7 mouse cellular contexts compared by ENCODE assay signal in the genomic region with DNA sequence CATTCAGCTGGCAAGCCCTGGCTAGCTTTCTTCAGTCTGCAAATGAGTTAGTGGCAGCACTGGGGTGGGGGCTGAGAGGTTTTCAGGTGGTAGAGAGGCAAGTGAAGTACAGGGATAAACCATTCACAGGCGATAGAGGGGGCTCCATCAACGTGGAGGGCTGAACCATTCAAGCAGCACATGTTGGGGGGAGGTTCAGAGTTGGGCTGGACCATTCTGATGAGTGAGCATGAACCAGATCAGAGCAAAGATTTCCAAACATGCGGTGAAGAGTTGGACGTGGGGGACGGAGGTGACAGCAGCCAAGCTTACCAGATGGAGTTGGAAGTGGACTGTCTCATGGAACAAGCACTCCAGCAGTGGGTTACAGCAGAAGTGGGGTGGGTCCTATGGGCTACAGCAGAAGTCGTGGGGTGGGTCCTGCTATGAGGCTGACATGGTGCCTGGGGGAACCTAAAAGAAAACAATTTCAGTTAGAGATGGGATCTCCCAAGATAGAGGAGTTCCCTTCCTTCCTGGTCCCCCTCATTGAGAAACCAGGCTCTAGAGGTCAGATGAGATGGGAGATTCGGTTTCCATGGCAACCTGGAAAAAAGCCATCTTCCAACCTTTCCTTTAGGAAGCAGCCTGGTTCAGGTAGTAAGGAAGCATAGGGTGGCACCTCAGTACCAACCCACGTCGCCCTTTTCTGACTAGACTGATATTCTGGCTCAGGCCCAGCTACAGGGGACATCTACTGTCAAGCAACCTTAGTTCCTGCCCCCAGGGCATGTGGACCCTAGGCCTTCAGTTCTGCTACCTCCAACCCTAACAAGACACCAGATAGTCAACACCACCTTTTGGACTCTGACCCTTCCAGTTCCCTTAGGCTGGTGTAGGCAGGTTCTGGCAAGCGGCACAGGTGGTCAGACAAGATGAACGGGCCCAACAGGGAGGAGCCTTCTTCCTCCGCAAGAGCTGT. TPM values are rescaled to one million over a fixed set of nuclear protein-coding genes. Genes with fewer than 3 reads are reported as not detected.
A peak's percentile ranks its signal among the peaks of the same experiment; 100 is the strongest.
DNase-seq lines count a peak whose midpoint lies in the region; ATAC-seq and TF ChIP-seq lines count a peak whose summit lies in the region.

A gene (minus strand): TSS at position 455 of the 961 bp plus-strand sequence.

- peak within 1 kb of the TSS; percentile 98 for H3K9ac ChIP-seq in embryonic facial prominence, embryonic 12.5 days
- H3K9ac ChIP-seq in heart, embryonic 14.5 days (ENCODE audit: low read length): peak within 1 kb of the TSS; percentile 97
- peak within 1 kb of the TSS; percentile 90; the same call in 1 of the 2 replicates for H3K9ac ChIP-seq in kidney, postnatal 0 days (ENCODE audit: low read depth, low read length)
- H3K9ac ChIP-seq in liver, embryonic 15.5 days: no peak within 1 kb of the TSS

- no peak for ATAC-seq in CD4-positive, CD25-positive, alpha-beta regulatory T cell, adult 4 months
- no peak for ATAC-seq in activated CD4-positive, CD25-positive, alpha-beta regulatory T cell, adult 4 months
- ATAC-seq in embryonic facial prominence, embryonic 12.5 days (ENCODE audit: insufficient number of reproducible peaks, insufficient read depth, low FRiP score, low TSS enrichment): no peak
- no peak for ATAC-seq in heart, embryonic 14.5 days (ENCODE audit: insufficient number of reproducible peaks, insufficient read depth, low FRiP score, low read depth)
- no peak for ATAC-seq in kidney, postnatal 0 days (replicated peaks; ENCODE audit: low FRiP score, low read depth)
- ATAC-seq in liver, embryonic 15.5 days (ENCODE audit: insufficient read depth): no peak

- H3K4me1 ChIP-seq in embryonic facial prominence, embryonic 12.5 days: peaks cover 52% of the 10 kb centered on the region
- peaks cover 38 to 48% of the 10 kb centered on the region in 2 experiments for H3K4me1 ChIP-seq in heart, embryonic 14.5 days (ENCODE audit: control insufficient read depth in 2 of 2, insufficient read depth in 2 of 2, low read length in 2 of 2)
- H3K4me1 ChIP-seq in kidney, postnatal 0 days (replicated peaks; ENCODE audit: insufficient read depth, low read length): peaks cover 40% of the 10 kb centered on the region
- H3K4me1 ChIP-seq in liver, embryonic 15.5 days (replicated peaks): peaks cover 95% of the 10 kb centered on the region

- no peaks in the 10 kb centered on the region for H3K9me3 ChIP-seq in embryonic facial prominence, embryonic 12.5 days
- no peaks in the 10 kb centered on the region for H3K9me3 ChIP-seq in heart, embryonic 14.5 days (ENCODE audit: control insufficient read depth, low read length)
- no peaks in the 10 kb centered on the region for H3K9me3 ChIP-seq in kidney, postnatal 0 days (replicated peaks; ENCODE audit: low read length)
- H3K9me3 ChIP-seq in liver, embryonic 15.5 days (replicated peaks): no peaks in the 10 kb centered on the region

- no peaks in the 10 kb centered on the region for H3K27me3 ChIP-seq in embryonic facial prominence, embryonic 12.5 days
- no peaks in the 10 kb centered on the region for H3K27me3 ChIP-seq in heart, embryonic 14.5 days (ENCODE audit: control insufficient read depth, insufficient read depth, low read length)
- no peaks in the 10 kb centered on the region for H3K27me3 ChIP-seq in kidney, postnatal 0 days (ENCODE audit: insufficient read depth, low read length)
- peaks cover 31% of the 10 kb centered on the region for H3K27me3 ChIP-seq in liver, embryonic 15.5 days
- H3K27me3 ChIP-seq in splenic B cell, adult 2 months (ENCODE audit: control insufficient read depth, insufficient read depth, low read length, poor library complexity, severe bottlenecking): 0 out of 2 replicates have a peak, but pooled peaks cover 3% of the 10 kb centered on the region

- 32% methylated on average over 12 of the region's 12 CpGs for WGBS in embryonic facial prominence, embryonic 12.5 days
- 45% methylated on average over 12 of the region's 12 CpGs for WGBS in heart, embryonic 14.5 days
- 25% methylated on average over 12 of the region's 12 CpGs for WGBS in kidney, postnatal 0 days
- WGBS in liver, embryonic 15.5 days (ENCODE audit: insufficient replicate concordance): 45% methylated on average over 12 of the region's 12 CpGs

- TF ChIP-seq CTCF in kidney, postnatal 0 days (IDR thresholded peaks at IDR 0.05; ENCODE audit: low read depth): peak; percentile 16; the same call in 1 of the 2 replicates

- peaks cover 8% of the 10 kb centered on the region for H3K36me3 ChIP-seq in embryonic facial prominence, embryonic 12.5 days
- H3K36me3 ChIP-seq in heart, embryonic 14.5 days (ENCODE audit: control insufficient read depth, insufficient read depth, low read length): peaks cover 16% of the 10 kb centered on the region
- no peaks in the 10 kb centered on the region for H3K36me3 ChIP-seq in kidney, postnatal 0 days (ENCODE audit: insufficient read depth, low read length)
- no peaks in the 10 kb centered on the region for H3K36me3 ChIP-seq in liver, embryonic 15.5 days (replicated peaks)
- no peaks in the 10 kb centered on the region for H3K36me3 ChIP-seq in splenic B cell, adult 2 months (ENCODE audit: control insufficient read depth, insufficient read depth, low read length, poor library complexity, severe bottlenecking)

- H3K27ac ChIP-seq in embryonic facial prominence, embryonic 12.5 days: peak within 1 kb of the TSS; percentile 99
- H3K27ac ChIP-seq in heart, embryonic 14.5 days (replicated peaks in 1 of 2; ENCODE audit: control insufficient read depth in 1 of 2, insufficient read depth in 1 of 2, low read depth in 2 of 2, low read length in 2 of 2): peak within 1 kb of the TSS in 1 of 2 experiments; percentile 98; a peak in 2 of 4 replicates
- peak within 1 kb of the TSS; percentile 99 for H3K27ac ChIP-seq in kidney, postnatal 0 days
- H3K27ac ChIP-seq in liver, embryonic 15.5 days (replicated peaks): peak within 1 kb of the TSS; percentile 92

- H3K4me3 ChIP-seq in embryonic facial prominence, embryonic 12.5 days: peak within 1 kb of the TSS; percentile 84
- peak within 1 kb of the TSS in 1 of 2 experiments; percentile 63; a peak in 1 of 4 replicates for H3K4me3 ChIP-seq in heart, embryonic 14.5 days (ENCODE audit: control insufficient read depth in 1 of 2, insufficient read depth in 1 of 2, low read depth in 1 of 2, low read length in 2 of 2)
- peak within 1 kb of the TSS; percentile 73 for H3K4me3 ChIP-seq in kidney, postnatal 0 days (replicated peaks; ENCODE audit: low read depth, low read length)
- peak within 1 kb of the TSS; percentile 69 for H3K4me3 ChIP-seq in liver, embryonic 15.5 days (replicated peaks)

- peak; percentile 78 for DNase-seq in kidney, postnatal 0 days (ENCODE audit: low spot score)
- DNase-seq in splenic B cell, adult 2 months (ENCODE audit: low read depth, low spot score): peak; percentile 26

- peak within 1 kb of the TSS; percentile 98 for H3K4me2 ChIP-seq in embryonic facial prominence, embryonic 12.5 days (replicated peaks)
- peak within 1 kb of the TSS; percentile 82 for H3K4me2 ChIP-seq in heart, embryonic 14.5 days (ENCODE audit: low read length)
- H3K4me2 ChIP-seq in kidney, postnatal 0 days (ENCODE audit: low read length): peak within 1 kb of the TSS; percentile 98
- peak within 1 kb of the TSS; percentile 100 for H3K4me2 ChIP-seq in liver, embryonic 15.5 days

RNA-seq across cellular contexts. Expression of the gene that starts here (rescaled TPM):
- 10 to 100 TPM; 30.7 to 32.6 TPM for polyA plus RNA-seq in CD4-positive, CD25-positive, alpha-beta regulatory T cell, adult 4 months (2017; shearing (Covaris generic))
- 10 to 100 TPM; 23.6 to 28.3 TPM for polyA plus RNA-seq in activated CD4-positive, CD25-positive, alpha-beta regulatory T cell, adult 4 months (2017; shearing (Covaris generic))
- 42.3 and 43.4 TPM in 2 replicates for polyA plus RNA-seq in embryonic facial prominence, embryonic 12.5 days (2016; fragmentation: Nextera tagmentation; extraction: Ambion mirVana)
- 18.0 and 22.0 TPM in 2 replicates for polyA plus RNA-seq in heart, embryonic 14.5 days (2014; fragmentation: Nextera tagmentation; extraction: Ambion mirVana)
- polyA plus RNA-seq in kidney, postnatal 0 days (2015; fragmentation: Nextera tagmentation; extraction: Ambion mirVana): 23.2 and 26.8 TPM in 2 replicates
- polyA plus RNA-seq in liver, embryonic 15.5 days (2015; fragmentation: Nextera tagmentation; extraction: Ambion mirVana): 4.0 TPM in 2 replicates
